Mouse (Mus musculus): ENCODE results near the gene C130074G19Rik.

DNA sequence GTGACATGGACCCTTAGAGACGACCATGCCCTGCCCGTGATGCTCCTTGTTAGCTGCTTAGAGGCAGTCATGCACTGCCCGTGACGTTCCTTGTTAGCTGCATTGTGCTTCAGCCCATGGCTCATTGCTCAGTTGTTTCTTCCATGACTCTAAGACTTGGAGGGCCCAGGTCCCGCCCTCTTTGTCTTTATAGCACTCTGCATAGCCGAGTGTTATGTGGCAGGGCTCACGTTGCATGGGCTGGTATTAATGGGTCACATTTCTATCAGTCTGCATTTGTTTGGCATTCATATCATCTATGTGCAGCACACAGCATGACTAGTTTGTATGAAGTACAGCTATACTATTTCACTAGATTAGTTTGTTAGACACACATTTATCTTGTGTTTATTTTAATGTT, 20.7 kb upstream of the C130074G19Rik start:
- no peak for TF ChIP-seq CTCF (IDR thresholded peaks at IDR 0.05; ENCODE audit: low read depth)
- TF ChIP-seq EP300 (IDR thresholded peaks at IDR 0.05; ENCODE audit: low read depth), result no peak

All from liver, embryonic 14.5 days (tissue).